In the genomic region with DNA sequence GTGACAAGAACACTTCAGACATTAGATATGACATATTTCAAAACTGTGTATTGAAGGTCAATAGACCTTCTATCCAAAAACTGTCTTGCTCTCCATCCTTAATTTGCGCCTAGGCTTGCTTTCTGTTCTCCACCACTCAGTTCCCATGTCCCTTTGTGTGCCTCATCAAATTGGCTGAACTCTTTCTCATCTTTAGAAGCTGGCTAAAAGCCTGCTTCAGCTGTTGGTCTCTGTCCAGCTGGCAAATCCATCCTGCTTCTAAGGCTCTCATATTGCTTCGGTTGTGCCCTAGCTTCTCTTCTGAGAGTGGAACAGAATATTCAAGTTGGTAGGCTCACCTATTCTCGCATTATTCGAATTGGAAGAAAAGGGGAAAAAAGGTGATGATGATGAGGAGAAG, we compare ENCODE assay signal across 11 mouse cellular contexts.
DNase-seq lines count a peak whose midpoint lies in the region; ATAC-seq and TF ChIP-seq lines count a peak whose summit lies in the region.
"Had no signal": no experiment of that assay in that cellular context is flagged by ENCODE, and none has a peak within 500 bp of the region (broad histone marks: within the 10 kb centered on the region; RNA-seq: fewer than 3 reads in every experiment).

No protein-coding gene starts in this region.

- H3K9ac ChIP-seq in heart, embryonic 11.5 days (ENCODE audit: low read depth, low read length) = no peak overlapping the region
- no peak overlapping the region for H3K9ac ChIP-seq in heart, postnatal 0 days (replicated peaks; ENCODE audit: low read depth, low read length)

- no peaks in the 10 kb centered on the region for H3K36me3 ChIP-seq in heart, embryonic 11.5 days (ENCODE audit: control insufficient read depth, insufficient read depth, low read length)
- no peaks in the 10 kb centered on the region for H3K36me3 ChIP-seq in heart, postnatal 0 days (replicated peaks; ENCODE audit: control insufficient read depth, insufficient read depth, low read length)

- ATAC-seq in heart, embryonic 11.5 days (replicated peaks; ENCODE audit: insufficient number of reproducible peaks, low FRiP score, low TSS enrichment) = no peak
- ATAC-seq in heart, postnatal 0 days (ENCODE audit: insufficient read depth, low read depth) = no peak
- no peak for ATAC-seq in erythroblast, adult 5-6 weeks (replicated peaks; ENCODE audit: low FRiP score, poor library complexity, severe bottlenecking)
- ATAC-seq: forebrain, embryonic 16.5 days had no signal

- TF ChIP-seq CTCF in heart, postnatal 0 days (IDR thresholded peaks at IDR 0.05; ENCODE audit: low read depth) = no peak

- 89% methylated on average over 4 of the region's 4 CpGs for WGBS in heart, embryonic 11.5 days (ENCODE audit: insufficient replicate concordance)
- 64% methylated on average over 4 of the region's 4 CpGs for WGBS in heart, postnatal 0 days

- H3K4me3 ChIP-seq in heart, embryonic 11.5 days (ENCODE audit: low read depth, low read length) = no peak overlapping the region
- no peak overlapping the region for H3K4me3 ChIP-seq in heart, postnatal 0 days (ENCODE audit: low read depth, low read length)

- no peak for TF ChIP-seq EP300 in heart, postnatal 0 days (IDR thresholded peaks at IDR 0.05; ENCODE audit: low read depth)

- peak; percentile 68 for DNase-seq in heart, adult 8-10 months (ENCODE audit: low spot score)
- peak; percentile 24 for DNase-seq in right cerebral cortex, postnatal 4 days
- DNase-seq in right cerebral cortex, postnatal 25 days = no peak
- DNase-seq in heart, postnatal 0 days (ENCODE audit: low spot score) = peak; percentile 21
- DNase-seq in skeletal muscle tissue, adult 2 months (ENCODE audit: low read depth, low spot score) = peak; percentile 20
- DNase-seq in kidney, postnatal 36 days = no peak
- DNase-seq: thymus, postnatal 36 days had no signal

- no peaks in the 10 kb centered on the region for H3K27me3 ChIP-seq in heart, embryonic 11.5 days (ENCODE audit: control insufficient read depth, insufficient read depth, low read length)
- H3K27me3 ChIP-seq in heart, postnatal 0 days (ENCODE audit: control insufficient read depth, insufficient read depth, low read length) = no peaks in the 10 kb centered on the region

- H3K9me3 ChIP-seq in heart, embryonic 11.5 days (replicated peaks; ENCODE audit: control insufficient read depth, low read length) = no peaks in the 10 kb centered on the region
- H3K9me3 ChIP-seq in heart, postnatal 0 days (replicated peaks; ENCODE audit: control insufficient read depth, low read length) = no peaks in the 10 kb centered on the region

- no peaks in the 10 kb centered on the region for H3K4me1 ChIP-seq in heart, embryonic 11.5 days (ENCODE audit: control insufficient read depth, insufficient read depth, low read length)
- peaks cover 12% of the 10 kb centered on the region; the same call in 1 of the 2 replicates for H3K4me1 ChIP-seq in heart, postnatal 0 days (ENCODE audit: control insufficient read depth, insufficient read depth)

- no peak overlapping the region for H3K4me2 ChIP-seq in heart, embryonic 11.5 days
- H3K4me2 ChIP-seq in heart, postnatal 0 days (ENCODE audit: low read depth, low read length) = no peak overlapping the region

- no peak overlapping the region for H3K27ac ChIP-seq in heart, embryonic 11.5 days (ENCODE audit: low read depth, low read length)
- H3K27ac ChIP-seq in heart, postnatal 0 days (ENCODE audit: low read depth) = 0 out of 2 replicates have a peak overlapping the region, but pooled peaks have one; percentile 2
- H3K27ac ChIP-seq: macrophage had no signal

Comparison
In these comparisons a context has a peak if more than half of its experiments do, and no peak if none do; other contexts are left out.
1. DNase-seq: peak in heart, adult 8-10 months (single experiment), right cerebral cortex, postnatal 4 days (single experiment), heart, postnatal 0 days (single experiment) and skeletal muscle tissue, adult 2 months (single experiment); none in right cerebral cortex, postnatal 25 days (single experiment) and kidney, postnatal 36 days (0 of 2).